Mouse (Mus musculus) megakaryocyte, embryonic 14.5 days (primary cell): Measurements from ENCODE around the gene Zcchc24. TPM values are rescaled to one million over a fixed set of nuclear protein-coding genes. Genes with fewer than 3 reads are reported as not detected.

Source experiments
- H3K27me3 ChIP-seq: replicated peaks from 2 replicates; pipeline ENCODE3; 2012; ENCODE audit warnings: inconsistent platforms
- H3K36me3 ChIP-seq: replicated peaks from 2 replicates; pipeline ENCODE3; 2012; ENCODE audit warnings: low read length, inconsistent platforms, mixed read lengths
- H3K4me1 ChIP-seq: 2 replicates; pipeline ENCODE4 v1.6.1; 2012; ENCODE audit warnings: inconsistent platforms
- H3K4me3 ChIP-seq: replicated peaks from 2 replicates; pipeline ENCODE3; 2012; ENCODE audit warnings: moderate library complexity, mild to moderate bottlenecking, inconsistent platforms
- H3K9me3 ChIP-seq: 2 replicates; pipeline ENCODE4 v1.6.1; 2012; ENCODE audit warnings: inconsistent platforms
- FLI1 ChIP-seq: IDR thresholded peaks from 2 replicates; pipeline ENCODE4 v1.6.1; 2012; ENCODE audit warnings: low read length, inconsistent platforms, mixed read lengths
- GATA1 ChIP-seq: IDR thresholded peaks from 3 replicates; pipeline ENCODE4 v1.6.1; 2012; ENCODE audit warnings: mixed read lengths, low read length, inconsistent platforms, borderline replicate concordance
- polyA plus RNA-seq: library from polyadenylated mRNA; stranded (reverse); fragments of >175 nt; gene quantifications from 2 replicates; pipeline ENCODE4 v1.2.3, GENCODE M21; 2012; ENCODE audit warnings: low replicate concordance; ENCODE audit not compliant: insufficient read depth

Zcchc24 gene
- polyA plus RNA-seq, 1 experiment = 1.7 TPM

- H3K4me3 ChIP-seq = no peak overlapping the region
- peaks cover 98% of the 10 kb centered on the region for H3K27me3 ChIP-seq
- TF ChIP-seq GATA1 (no peak), FLI1 (no peak)
- H3K36me3 ChIP-seq = no peaks in the 10 kb centered on the region
- no peaks in the 10 kb centered on the region for H3K9me3 ChIP-seq
- H3K4me1 ChIP-seq = peaks cover 39% of the 10 kb centered on the region
Measured at GRCm38 (mm10) chr14:25765146-25765545, 3.7 kb downstream of the Zcchc24 start.

- Histone ChIP-seq H3K4me3 (no peak overlapping the region), H3K4me1 (peaks cover 12% of the 10 kb centered on the region), H3K9me3 (no peaks in the 10 kb centered on the region), H3K36me3 (no peaks in the 10 kb centered on the region), H3K27me3 (peaks cover 98% of the 10 kb centered on the region)
- TF ChIP-seq FLI1 = no peak
- no peak for TF ChIP-seq GATA1
Measured at GRCm38 (mm10) chr14:25761184-25761583, 7.7 kb downstream of the Zcchc24 start.

GRCm38 (mm10) chr14:25759981-25760537 is 8.8 kb downstream of the Zcchc24 start:
- Histone ChIP-seq H3K4me1 (peaks cover 9% of the 10 kb centered on the region), H3K4me3 (no peak overlapping the region), H3K9me3 (no peaks in the 10 kb centered on the region), H3K36me3 (peaks cover 2% of the 10 kb centered on the region), H3K27me3 (peaks cover 98% of the 10 kb centered on the region)
- TF ChIP-seq FLI1 (no peak), GATA1 (no peak)

- TF ChIP-seq GATA1 (no peak), FLI1 (no peak)
- H3K4me1 ChIP-seq = peaks cover 9% of the 10 kb centered on the region
- H3K36me3 ChIP-seq = peaks cover 2% of the 10 kb centered on the region
- no peaks in the 10 kb centered on the region for H3K9me3 ChIP-seq
- no peak overlapping the region for H3K4me3 ChIP-seq
- H3K27me3 ChIP-seq = peaks cover 98% of the 10 kb centered on the region
Measured at GRCm38 (mm10) chr14:25759551-25759950, 9.3 kb downstream of the Zcchc24 start.

GRCm38 (mm10) chr14:25757917-25758316 is 10.9 kb downstream of the Zcchc24 start:
- H3K36me3 ChIP-seq = peaks cover 2% of the 10 kb centered on the region
- H3K27me3 ChIP-seq = peaks cover 92% of the 10 kb centered on the region
- H3K4me3 ChIP-seq = no peak overlapping the region
- no peaks in the 10 kb centered on the region for H3K9me3 ChIP-seq
- H3K4me1 ChIP-seq = peaks cover 9% of the 10 kb centered on the region
- TF ChIP-seq GATA1 = no peak
- TF ChIP-seq FLI1 = no peak

GRCm38 (mm10) chr14:25756385-25756990 is 12.4 kb downstream of the Zcchc24 start:
- Histone ChIP-seq H3K4me1 (peaks cover 9% of the 10 kb centered on the region), H3K9me3 (no peaks in the 10 kb centered on the region), H3K36me3 (peaks cover 2% of the 10 kb centered on the region), H3K4me3 (no peak overlapping the region), H3K27me3 (peaks cover 86% of the 10 kb centered on the region)
- TF ChIP-seq GATA1 = no peak
- TF ChIP-seq FLI1 = no peak

GRCm38 (mm10) chr14:25755541-25755940 is 13.3 kb downstream of the Zcchc24 start:
- Histone ChIP-seq H3K4me1 (peaks cover 7% of the 10 kb centered on the region), H3K27me3 (peaks cover 86% of the 10 kb centered on the region), H3K9me3 (no peaks in the 10 kb centered on the region), H3K36me3 (peaks cover 2% of the 10 kb centered on the region), H3K4me3 (no peak overlapping the region)
- TF ChIP-seq FLI1 (no peak), GATA1 (no peak)

- Histone ChIP-seq H3K36me3 (peaks cover 2% of the 10 kb centered on the region), H3K27me3 (peaks cover 86% of the 10 kb centered on the region), H3K9me3 (no peaks in the 10 kb centered on the region), H3K4me3 (no peak overlapping the region), H3K4me1 (no peaks in the 10 kb centered on the region; the same call in 1 of the 2 replicates)
- TF ChIP-seq GATA1 = no peak
- TF ChIP-seq FLI1 = no peak
Measured at GRCm38 (mm10) chr14:25754531-25755484, 14.0 kb downstream of the Zcchc24 start.

GRCm38 (mm10) chr14:25753021-25753420 is 15.8 kb downstream of the Zcchc24 start:
- H3K27me3 ChIP-seq = peaks cover 88% of the 10 kb centered on the region
- no peaks in the 10 kb centered on the region for H3K4me1 ChIP-seq
- H3K4me3 ChIP-seq = no peak overlapping the region
- H3K9me3 ChIP-seq = no peaks in the 10 kb centered on the region
- TF ChIP-seq FLI1 = no peak
- no peak for TF ChIP-seq GATA1
- peaks cover 2% of the 10 kb centered on the region for H3K36me3 ChIP-seq

- no peaks in the 10 kb centered on the region for H3K9me3 ChIP-seq
- TF ChIP-seq FLI1 (no peak), GATA1 (no peak)
- peaks cover 88% of the 10 kb centered on the region for H3K27me3 ChIP-seq
- H3K4me1 ChIP-seq = peaks cover 10% of the 10 kb centered on the region
- H3K36me3 ChIP-seq = peaks cover 2% of the 10 kb centered on the region
- H3K4me3 ChIP-seq = no peak overlapping the region
Measured at GRCm38 (mm10) chr14:25751067-25751466, 17.8 kb downstream of the Zcchc24 start.
